Mouse (Mus musculus) thymus, postnatal 36 days (tissue): ENCODE results near the gene Tcf20.
"Not testable (repeated sequence)": the region's sequence is repeated elsewhere in the genome, so short reads cannot be mapped to it uniquely, and the experiment has no call there.

Experiments used
- DNase-seq, 2 experiments: peaks; one replicate each; pipeline ENCODE4 v3.0.0; 2022; ENCODE audit warnings: mixed read lengths in 2 of 2

Gene Tcf20

GRCm38 (mm10) chr15:82898740-82899675, 88.7 kb downstream of the Tcf20 start:
- peak; percentile 90 to 93 for DNase-seq

GRCm38 (mm10) chr15:82898141-82898739, 89.4 kb downstream of the Tcf20 start:
- no peak for DNase-seq

- no peak for DNase-seq
These were observed 91.3 kb downstream of the Tcf20 start for GRCm38 (mm10) chr15:82896336-82896735.

GRCm38 (mm10) chr15:82890470-82890869, 97.2 kb downstream of the Tcf20 start:
- DNase-seq = no peak

GRCm38 (mm10) chr15:82889426-82889825, 98.2 kb downstream of the Tcf20 start:
- no peak for DNase-seq

- DNase-seq = no peak
These were observed 99.2 kb downstream of the Tcf20 start for GRCm38 (mm10) chr15:82888466-82888865.

GRCm38 (mm10) chr15:82877309-82877708, 110.4 kb downstream of the Tcf20 start:
- no peak for DNase-seq

GRCm38 (mm10) chr15:82876863-82877262, 110.8 kb downstream of the Tcf20 start:
- no peak for DNase-seq

- DNase-seq = no peak
These were observed 115.6 kb downstream of the Tcf20 start for GRCm38 (mm10) chr15:82872037-82872436.

- not testable (repeated sequence) for DNase-seq
These were observed 121.4 kb downstream of the Tcf20 start for GRCm38 (mm10) chr15:82866286-82866685.

GRCm38 (mm10) chr15:82863674-82864073, 124.0 kb downstream of the Tcf20 start:
- no peak for DNase-seq

- no peak for DNase-seq
These were observed 130.9 kb downstream of the Tcf20 start for GRCm38 (mm10) chr15:82856652-82857378.

- DNase-seq = no peak
These were observed 131.6 kb downstream of the Tcf20 start for GRCm38 (mm10) chr15:82856065-82856464.

- no peak for DNase-seq
These were observed 148.5 kb downstream of the Tcf20 start for GRCm38 (mm10) chr15:82839146-82839545.

- DNase-seq = no peak
These were observed 157.8 kb downstream of the Tcf20 start for GRCm38 (mm10) chr15:82829917-82830316.

- DNase-seq = no peak
These were observed 161.8 kb downstream of the Tcf20 start for GRCm38 (mm10) chr15:82825866-82826265.

GRCm38 (mm10) chr15:82822347-82822746, 165.3 kb downstream of the Tcf20 start:
- no peak for DNase-seq

- no peak for DNase-seq
These were observed 166.0 kb downstream of the Tcf20 start for GRCm38 (mm10) chr15:82821657-82822056.

- DNase-seq = no peak
These were observed 172.4 kb downstream of the Tcf20 start for GRCm38 (mm10) chr15:82815296-82815695.

- DNase-seq = peak; percentile 51
These were observed 172.9 kb downstream of the Tcf20 start for GRCm38 (mm10) chr15:82814806-82815205.

GRCm38 (mm10) chr15:82814321-82814720, 173.4 kb downstream of the Tcf20 start:
- peak in 1 of 2 experiments; percentile 10 for DNase-seq

GRCm38 (mm10) chr15:82810556-82810955, 177.1 kb downstream of the Tcf20 start:
- DNase-seq = no peak

GRCm38 (mm10) chr15:82809511-82809910, 178.2 kb downstream of the Tcf20 start:
- DNase-seq = no peak
